Mouse (Mus musculus) adrenal gland (tissue): ENCODE data around the gene Slc7a6.

Experiments used
- intact Hi-C: fragments of 180-260 bp; cut with DNase I; formaldehyde crosslinking; loops from one replicate; pipeline ENCODE4 v1.15.1; 2025

Gene Slc7a6

DNA sequence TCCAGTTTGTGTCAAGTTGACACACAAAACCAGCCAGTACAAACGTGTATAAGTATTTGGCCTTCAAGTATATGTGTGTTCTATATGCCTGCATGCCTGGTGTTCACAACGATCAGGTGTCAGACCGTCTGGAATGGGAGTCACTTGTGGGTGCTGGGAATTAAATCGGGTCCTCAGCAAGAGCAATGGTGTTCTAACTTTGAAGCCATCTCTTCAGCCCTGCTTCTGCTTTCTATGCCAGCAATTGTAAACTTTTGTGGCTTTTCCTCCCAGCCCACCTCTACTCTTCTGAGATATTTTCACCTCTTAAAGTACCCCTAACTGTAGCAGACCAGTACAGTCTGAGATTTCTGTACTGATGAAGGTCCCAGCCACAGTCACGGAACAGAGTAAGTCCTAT lies 28.5 kb upstream of the Slc7a6 start:
- intact Hi-C loops = loop anchor here (2.0 to 10.0 kb wide), 2 partner anchors 59 to 265 kb away; no protein-coding TSS in a partner anchor

DNA sequence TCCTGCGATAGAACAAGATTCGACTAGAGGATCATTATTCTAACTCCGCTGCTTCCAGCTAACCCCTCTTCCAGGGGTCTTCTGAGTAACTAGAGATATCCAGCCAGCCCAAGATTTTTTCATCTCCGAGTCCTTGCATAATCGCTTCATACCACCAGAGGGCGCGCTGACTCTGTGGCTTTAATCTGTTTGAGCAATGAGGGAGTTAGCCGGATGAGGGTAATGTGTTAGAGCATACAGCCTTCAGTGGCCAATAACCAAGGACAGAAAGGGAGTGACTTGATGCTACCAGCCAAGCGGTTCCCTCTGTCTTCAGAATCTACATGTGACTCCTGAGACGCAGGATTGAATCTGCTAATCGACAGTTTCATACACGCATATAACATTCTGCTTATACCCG lies 27.9 kb upstream of the Slc7a6 start:
- intact Hi-C loops = loop anchor here (2.0 to 10.0 kb wide), 2 partner anchors 58 to 264 kb away; no protein-coding TSS in a partner anchor

DNA sequence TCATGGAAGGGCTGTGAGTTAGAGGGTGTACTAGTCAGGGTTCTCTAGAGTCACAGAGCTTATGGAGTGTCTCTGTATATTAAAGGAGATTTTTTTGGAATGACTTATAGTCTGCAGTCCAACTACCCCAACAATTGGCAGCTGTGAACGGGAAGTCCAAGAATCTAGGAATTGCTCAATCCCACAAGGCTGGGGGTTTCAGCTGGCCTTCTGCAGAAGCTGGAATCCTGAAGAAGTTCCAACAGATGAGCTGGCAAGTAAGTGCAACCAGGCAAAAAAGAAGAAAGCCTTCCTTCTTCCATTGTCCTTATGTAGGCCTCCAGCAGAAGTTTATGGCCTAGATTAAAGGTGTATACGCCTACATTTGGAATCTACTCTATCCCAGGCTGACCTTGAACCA lies 23.3 kb upstream of the Slc7a6 start:
- intact Hi-C loops = loop anchor here (10.0 kb wide), 1 partner anchor 259 kb away; no protein-coding TSS in a partner anchor

DNA sequence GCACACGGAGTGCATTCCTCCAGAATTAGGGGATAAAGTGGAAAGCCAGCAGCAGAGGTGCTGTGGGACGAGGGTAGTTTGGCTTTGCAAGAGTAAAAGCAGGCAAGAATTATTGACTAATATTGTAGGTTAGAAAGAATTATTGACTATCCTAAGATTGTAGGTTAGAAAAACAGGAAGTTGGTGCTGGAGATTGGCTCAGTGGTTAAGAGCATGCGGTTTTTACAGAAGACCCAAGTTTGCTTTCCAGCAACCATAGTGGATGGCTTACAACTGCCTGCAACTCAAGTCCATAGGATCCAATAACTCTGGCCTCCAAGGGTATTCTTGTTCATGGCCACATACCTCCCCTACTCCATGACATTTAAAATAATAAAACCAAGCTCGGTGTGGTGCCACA lies 22.6 kb upstream of the Slc7a6 start:
- intact Hi-C loops = loop anchor here (10.0 kb wide), 1 partner anchor 259 kb away; no protein-coding TSS in a partner anchor

DNA sequence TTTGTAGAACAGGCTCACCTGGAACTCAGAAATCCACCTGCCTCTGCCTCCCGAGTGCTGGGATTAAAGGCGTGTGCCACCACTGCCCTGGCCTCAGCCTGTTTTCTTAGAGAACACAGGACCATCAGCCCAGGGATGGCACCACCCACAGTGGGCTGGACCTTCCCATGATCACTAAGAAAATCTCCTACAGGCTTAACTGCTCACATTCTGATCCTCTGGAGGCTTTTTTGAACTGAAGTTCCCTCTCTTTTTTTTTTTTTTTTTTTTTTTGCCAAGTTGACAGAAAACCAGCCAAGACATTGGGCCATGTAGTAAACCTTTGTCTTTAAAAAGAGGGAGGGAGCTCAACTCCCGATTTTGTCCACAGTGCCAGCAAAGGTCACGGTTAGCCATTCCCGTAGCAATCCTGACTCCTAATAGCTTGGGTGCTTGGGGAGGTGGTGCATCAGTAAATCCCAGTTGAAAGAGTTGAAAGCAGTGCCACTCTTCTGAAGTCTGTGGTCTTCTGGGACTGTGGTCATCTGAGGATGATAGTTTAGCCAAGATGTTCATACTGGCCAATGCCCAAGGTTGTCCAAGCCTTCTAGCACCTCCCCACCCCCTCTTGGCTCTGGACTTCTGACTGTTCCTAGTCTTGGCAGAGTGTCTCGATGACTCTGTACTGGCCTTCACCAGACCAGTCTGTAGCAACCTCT lies 20.6 kb upstream of the Slc7a6 start:
- intact Hi-C loops = loop anchor here (10.0 kb wide), 1 partner anchor 257 kb away; no protein-coding TSS in a partner anchor

DNA sequence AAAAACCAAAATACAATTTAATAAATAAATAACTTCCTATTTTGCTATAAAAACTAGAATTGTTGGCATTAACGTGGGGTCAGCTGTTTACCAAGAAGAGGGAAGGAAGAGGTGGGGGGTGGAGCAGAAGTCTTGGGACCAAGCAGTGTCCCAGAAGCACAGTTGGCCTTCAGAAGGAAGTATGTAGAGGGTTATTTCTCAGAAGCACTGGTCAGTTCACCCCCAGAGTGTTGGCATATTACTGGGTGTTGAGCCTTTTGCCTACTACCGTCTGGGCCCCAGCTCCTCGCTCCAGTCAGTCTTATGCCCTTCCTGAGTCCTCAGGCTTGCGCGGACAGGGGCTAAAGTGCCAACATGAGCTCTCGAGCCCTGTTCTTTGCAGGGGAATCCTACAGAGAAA lies 19.6 kb upstream of the Slc7a6 start:
- intact Hi-C loops = loop anchor here (10.0 kb wide), 1 partner anchor 256 kb away; no protein-coding TSS in a partner anchor

DNA sequence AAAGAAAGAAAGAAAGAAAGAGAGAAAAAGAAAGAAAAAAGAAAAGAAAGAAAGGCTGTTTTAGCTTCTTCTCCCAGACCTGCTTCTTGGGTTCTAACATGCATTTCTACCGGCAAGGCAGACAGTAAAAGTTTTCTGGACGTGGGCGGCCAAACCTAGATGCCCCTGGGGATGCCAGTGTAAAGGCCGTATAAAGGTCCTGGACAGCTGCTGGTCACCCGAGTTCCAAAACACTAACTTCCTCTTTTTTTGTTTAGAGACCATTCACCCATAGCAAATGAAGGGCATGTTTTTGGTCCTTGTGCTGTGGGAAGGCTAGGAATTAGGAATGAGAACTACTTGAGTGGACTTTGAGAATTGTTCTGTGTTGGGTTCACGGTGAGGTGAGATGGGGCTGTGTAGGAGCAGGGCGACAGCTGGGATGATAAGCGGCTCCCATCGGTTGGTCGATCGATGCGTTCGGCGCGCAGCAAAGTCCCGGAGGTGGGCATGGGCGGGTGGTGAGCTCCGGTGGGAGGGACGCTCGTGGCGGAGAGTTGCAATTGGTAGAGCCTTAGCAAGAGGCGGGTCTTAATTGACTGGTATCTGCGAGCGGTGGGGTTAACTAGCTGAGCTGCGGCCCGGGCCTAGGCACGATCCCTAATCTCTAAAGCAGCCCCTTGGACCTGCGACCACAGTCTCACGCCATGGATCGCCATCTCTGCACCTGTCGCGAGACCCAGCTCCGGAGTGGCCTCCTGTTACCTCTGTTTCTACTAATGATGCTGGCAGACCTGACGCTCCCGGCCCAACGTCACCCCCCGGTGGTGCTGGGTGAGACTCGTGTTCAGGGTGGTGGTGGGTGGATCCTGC lies 18.6 kb upstream of the Slc7a6 start, which contains the start of gene Pla2g15:
Gene Pla2g15, plus strand, starts transcription at position 599 of the 852 bp plus-strand sequence.
- intact Hi-C loops = loop anchor here (10.0 kb wide), 1 partner anchor 255 kb away; no protein-coding TSS in a partner anchor

DNA sequence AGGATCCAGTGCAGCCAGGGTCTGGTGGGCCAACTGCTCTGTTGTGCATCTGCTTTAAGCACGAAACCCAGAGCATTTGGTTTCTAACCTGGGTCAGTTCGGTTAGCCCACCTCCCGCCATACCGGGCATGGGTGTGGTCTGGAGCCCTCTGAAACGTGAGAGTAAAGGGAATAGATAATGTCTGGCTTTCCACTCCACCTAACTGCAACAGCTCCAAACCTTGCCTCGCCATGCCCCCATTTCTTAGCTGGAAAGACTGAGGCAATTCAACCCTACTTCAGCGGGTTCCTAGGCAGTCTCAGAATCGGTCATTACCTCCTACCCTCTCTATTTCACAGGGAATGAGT lies 18.0 kb upstream of the Slc7a6 start:
- intact Hi-C loops = no loop called here

DNA sequence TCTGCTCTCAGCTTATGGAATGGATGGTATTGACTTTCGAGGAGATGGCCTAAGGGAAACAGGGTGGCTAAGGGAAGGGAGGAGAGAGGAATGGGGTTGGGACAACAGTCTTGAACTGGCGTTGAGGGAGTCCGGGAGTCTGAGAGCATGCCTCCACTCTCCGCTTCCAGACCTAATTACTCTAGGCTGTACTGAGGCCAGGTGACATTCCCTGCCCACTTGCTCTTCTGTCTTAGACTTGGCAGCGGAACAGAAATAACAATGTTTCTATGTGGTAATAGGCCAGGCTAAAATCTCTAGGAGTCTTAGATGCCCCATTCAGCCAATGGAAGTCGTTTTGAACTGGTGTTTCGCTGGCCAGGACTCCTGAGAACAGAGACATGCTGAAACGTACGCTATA lies 17.6 kb upstream of the Slc7a6 start:
- intact Hi-C loops = no loop called here

DNA sequence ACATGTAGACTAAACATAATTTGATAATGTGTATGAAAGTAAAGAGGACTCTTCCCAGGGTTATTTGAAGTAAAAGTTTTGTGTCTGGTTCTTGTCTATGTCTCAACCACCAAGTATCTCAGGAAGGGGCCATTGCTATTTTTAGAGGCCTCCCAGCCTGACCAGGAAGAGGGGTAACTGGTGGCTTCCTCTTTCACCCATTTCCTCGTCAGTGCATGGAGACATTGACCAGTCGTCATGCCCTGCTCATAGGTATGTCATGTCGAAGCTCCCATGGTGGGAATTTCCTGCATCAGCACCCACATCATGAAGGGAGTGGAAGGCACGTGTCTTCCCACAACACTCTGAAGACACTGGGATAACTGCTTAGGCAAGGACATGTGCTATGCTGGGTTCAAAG lies 15.8 kb upstream of the Slc7a6 start:
- intact Hi-C loops = no loop called here

DNA sequence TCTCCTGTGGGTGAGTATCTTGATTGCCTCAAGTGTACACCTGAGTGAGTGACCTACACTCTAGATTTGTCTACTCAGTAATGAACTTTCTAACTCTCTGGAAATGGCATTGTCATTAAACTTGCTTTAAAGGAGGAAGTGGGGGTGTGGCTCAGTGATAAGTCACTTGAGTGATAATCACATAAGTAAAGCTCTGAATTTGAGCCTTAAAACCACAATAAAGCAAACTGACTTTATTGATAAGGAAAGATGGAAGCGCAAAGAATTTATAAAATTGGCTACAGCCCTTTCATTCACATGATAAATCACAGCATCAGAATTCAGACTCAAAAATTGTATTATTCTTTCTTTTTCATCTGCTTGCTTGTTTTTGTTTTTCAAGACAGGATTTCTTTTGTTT lies 11.2 kb upstream of the Slc7a6 start:
- intact Hi-C loops = no loop called here

DNA sequence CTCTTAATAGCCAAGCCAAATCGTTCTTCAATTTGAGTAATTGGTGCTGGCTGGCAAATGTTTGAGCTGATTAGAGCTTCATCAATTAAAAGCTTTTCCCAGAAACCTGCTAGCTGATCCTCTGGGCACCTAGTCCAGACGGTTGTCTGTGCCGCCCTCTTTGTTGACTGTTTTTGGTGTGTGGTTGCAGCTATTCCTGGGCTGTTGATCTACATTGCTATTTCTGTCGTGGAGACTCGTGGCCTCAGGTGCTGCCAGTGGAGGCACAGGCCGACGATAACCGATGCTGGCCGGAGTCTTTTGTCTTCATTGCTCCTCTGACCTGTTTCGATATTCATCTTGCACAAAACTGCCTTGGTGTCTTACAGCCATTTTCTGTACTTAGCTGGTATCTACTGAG lies 10.3 kb upstream of the Slc7a6 start:
- intact Hi-C loops = no loop called here

DNA sequence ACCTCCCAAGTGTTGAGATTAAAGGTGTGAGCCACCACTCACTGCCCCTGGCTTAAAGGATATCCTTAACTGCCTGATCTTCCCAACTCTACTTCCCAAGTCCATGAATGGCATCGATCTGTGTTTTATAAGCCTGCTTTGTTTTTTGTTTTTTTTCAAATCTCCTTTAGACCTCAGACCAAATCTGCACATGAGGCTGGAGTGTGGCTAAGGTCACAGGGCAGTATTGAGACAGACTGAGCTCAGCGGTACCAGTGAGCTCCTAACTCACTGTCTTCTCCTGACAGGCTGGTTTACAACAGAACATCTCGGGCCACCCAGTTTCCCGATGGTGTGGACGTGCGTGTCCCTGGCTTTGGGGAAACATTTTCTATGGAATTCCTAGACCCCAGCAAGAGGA lies 8.8 kb upstream of the Slc7a6 start:
- intact Hi-C loops = no loop called here

DNA sequence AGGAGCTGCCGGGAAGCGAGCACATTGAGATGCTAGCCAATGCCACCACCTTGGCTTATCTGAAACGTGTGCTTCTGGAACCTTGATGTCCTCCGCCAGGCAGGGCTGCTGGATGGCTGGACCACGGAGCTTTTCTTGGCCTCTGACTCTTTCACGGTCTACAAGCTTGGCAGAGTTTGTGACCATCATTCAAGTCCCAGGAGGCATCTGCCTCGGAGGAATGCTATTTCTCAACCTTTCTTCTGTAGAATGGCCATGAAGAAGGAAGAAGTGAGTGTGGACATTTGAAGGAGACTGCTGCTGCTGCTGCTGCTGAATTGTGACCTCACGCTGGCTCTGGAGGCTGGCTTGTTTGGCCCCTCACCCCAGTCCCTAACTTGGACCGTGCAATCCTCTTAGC lies 5.4 kb upstream of the Slc7a6 start:
- intact Hi-C loops = no loop called here

DNA sequence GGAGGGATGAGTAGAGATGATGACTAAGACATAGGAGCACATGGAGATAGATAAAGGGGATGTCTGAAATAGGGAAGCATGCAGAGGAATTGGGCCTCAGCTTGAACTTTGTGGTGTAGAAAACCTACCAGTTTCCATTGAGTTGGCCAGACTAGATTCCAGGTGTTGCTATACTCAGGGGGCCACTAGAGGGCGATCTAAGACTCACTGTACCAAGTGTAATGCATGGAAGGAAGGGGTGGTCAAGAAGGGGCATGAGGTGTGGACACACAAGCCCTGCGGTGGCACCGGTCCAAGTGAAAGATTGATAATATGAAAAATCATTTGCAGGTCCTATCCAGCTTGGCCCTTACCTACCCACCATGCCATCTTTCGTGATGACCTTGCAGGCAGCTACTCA lies 3.2 kb upstream of the Slc7a6 start:
- intact Hi-C loops = loop anchor here (2.0 kb wide), 1 partner anchor 33 kb away; no protein-coding TSS in a partner anchor

DNA sequence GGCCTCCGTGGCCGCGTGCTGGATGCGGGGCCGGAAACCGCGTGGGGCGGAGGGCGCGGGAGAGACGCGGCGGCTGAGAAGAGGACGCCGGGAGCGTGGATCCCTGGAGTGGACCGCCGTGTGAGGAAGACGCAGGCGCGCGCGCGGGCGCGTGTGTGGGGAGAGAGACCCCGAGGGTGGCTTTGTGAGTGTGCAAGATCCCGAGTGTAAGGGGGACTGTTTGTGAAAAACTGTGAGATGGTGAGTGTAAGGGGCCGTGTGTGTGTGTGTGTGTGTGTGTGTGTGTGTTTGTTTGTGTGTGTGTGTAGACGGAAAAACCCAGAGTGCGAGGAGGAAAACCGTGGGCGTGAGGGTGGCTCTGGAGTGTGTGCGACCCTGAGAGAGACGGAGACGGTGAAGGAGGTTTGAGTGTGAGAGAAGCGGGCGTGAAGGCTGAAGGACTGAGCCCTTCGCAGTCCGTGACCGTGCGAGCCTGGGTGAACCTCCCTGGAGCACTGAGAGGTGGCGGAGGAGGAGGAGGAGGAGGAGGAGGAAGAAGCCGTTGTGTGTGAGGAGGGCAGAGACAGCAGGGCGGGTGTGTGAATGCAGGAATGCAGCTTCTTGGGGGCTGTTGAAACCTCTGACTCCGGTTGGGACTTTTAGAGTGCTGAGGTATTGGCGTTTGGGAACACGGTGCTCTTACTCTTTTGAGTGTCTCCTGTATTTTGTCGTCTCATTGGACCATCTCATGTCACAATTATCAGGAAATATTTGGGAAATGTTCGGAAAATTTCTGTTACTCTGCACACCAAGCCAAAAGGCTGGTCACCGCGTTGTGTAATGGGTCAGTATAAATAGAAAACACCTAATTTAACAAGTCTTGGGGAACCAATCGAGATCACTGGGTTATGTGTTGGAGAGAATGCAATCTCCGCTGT lies 618 bp downstream of the Slc7a6 start:
- intact Hi-C loops = no loop called here

DNA sequence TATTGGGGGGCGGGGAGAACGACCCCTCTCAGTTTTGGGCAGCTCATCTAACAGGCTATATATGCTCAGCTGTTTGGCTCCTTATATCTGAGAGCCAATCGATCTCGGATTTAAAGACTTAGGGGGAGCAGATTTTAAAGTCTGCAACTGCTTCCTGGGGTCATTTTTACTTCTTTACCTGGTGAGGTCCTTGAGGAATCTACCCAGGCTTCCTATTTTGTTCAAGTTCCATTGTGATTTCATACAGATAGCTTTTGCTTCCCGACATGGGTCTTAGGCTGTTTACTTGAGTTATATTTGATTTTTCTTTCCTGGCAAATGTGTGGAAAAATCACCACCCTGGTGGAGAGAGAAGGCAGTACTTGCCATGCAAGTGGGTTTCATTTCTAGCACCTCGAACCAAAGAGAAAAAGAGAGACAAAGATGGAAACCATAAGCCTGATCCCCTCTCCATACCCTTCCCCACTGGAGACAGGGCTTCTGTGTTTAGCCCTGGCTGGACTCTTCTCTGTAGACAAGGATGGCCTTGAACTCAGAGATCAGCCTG lies 1.4 kb downstream of the Slc7a6 start:
- intact Hi-C loops = no loop called here

DNA sequence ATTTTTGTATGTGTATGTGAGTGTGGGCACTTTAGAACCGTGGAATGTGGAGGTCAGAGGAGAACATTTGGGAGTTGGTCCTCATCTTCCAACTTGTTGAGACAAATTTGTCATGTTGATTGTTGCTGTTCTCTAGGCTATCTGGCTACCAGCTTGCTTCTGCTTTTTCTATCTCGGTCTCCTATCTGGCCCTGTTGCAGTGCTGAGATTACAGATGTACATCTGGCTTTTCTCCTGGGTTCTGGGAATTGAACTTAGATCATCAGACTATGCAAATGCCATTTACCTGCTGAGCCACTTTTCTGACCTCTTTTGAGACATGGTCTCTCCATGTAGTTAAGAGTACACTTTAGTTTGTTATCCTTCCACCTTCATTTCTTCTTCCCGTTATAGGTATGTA lies 4.9 kb downstream of the Slc7a6 start:
- intact Hi-C loops = no loop called here

DNA sequence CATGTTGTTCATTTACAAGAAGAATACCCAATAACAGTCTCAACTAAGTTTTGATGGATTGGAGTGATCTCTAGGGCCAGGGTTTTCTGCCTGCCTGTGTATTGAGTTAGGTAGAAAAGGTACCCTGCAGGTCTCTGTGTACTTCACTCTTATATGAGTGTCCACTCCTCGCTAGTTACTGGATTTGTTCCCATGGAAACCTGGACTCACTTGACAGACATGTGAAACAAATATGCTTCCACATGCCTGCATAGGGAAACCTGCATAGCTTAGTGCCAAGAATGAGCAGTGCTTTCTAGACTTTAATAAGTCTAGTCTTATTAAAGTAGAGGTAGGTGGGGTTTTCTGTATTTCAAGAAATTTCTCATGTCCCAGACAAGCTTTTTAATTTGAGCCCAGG lies 8.2 kb downstream of the Slc7a6 start:
- intact Hi-C loops = no loop called here

DNA sequence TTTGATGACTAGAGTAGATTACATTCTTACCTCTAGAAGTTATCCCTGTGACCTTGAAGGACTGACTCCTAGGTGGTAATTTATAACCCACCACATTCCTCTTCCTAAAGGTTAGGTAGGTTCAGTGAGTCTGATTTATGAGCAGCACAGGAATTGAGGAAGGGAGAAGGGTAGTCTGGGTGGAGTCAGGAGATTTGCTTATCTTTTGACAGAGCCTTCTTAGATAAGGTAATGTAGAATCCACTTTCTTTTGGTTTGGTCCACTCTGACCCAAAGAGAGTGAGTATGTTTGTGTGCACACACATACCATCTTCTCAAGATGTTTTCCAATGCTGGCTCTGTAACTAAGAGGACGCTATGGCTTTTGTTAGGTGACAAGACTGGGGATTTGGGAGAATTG lies 8.9 kb downstream of the Slc7a6 start:
- intact Hi-C loops = no loop called here

DNA sequence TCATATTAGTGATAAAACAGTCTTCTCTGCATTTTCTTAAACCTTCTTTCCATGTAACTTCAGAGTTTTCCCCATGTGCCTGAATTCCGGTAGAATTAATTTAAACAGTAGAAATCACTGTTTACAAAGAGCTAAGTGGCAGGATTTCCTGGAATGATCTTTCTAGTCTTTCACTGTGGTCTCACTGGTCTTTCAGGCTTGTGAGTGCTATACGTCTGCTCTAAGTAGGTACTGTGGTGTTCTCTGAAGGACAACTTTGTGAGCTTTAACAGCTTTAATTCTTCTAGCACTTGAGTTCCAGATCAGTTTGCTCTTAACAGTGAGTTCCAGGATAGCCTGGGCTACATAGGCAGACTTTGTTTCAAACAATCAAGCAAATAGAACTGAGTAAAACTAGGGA lies 9.8 kb downstream of the Slc7a6 start:
- intact Hi-C loops = no loop called here
